Mouse (Mus musculus) liver (tissue): ENCODE results near the gene Gm49450.

Experiments
- DNase-seq: peaks from one replicate; pipeline ENCODE4 v3.0.0-alpha.2; 2020; ENCODE audit warnings: mixed read lengths

Gm49450 gene

GRCm38 (mm10) chr15:98887526-98887925, 65.8 kb downstream of the Gm49450 start:
- DNase-seq = no peak

DNA sequence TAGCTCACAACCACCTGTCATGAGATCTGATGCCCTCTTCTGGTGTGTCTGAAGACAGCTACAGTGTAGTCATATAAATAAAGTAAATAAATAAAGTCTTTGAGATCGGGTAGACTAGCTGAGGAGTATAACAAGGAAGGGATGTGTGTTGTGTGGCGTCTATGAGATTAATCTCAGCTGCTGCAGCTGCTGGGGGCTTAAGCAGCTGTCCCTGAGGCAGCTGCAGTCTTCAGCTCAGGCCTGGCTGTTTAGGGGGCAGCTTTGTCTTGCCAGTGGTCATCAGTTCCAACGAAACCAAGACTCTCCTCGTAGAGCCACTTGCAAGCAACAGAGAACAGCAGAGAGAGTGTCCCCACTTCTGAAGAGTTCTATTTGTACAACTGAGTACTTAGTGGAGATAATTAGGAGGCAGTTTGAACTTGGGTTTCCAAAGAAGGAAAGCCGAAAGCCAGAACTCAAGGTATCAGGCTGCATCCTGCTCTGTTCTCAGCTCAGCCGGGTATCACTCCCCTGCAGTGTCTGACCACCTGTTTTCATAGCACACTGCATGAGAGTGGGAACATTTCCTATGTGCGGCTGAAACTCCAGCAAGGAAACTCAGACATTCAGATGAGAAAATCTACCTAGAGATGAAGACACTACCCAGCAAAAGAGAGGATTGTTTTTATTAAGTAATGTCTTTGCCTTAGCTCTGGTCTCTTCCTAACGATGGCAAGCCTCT, 66.5 kb downstream of the Gm49450 start:
- DNase-seq = no peak

DNA sequence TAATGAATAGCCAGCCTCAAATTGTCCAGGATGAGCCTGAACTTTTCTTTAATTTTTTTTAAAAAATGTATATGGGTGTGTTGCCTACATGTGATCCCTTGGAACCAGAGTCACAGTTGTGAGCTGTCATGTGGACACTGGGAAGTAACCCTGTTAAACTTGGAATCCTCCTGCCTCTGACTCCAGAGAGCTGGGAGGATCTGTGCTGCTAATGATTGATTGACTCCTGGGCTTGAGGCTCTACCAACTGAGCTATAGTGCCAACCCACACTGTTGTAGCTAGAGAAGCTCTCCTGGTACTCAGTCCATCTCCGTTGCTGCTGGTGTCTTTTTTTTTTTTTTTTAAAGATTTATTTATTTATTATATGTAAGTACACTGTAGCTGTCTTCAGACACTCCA, 69.2 kb downstream of the Gm49450 start:
- DNase-seq = no peak

GRCm38 (mm10) chr15:98883661-98884060, 69.7 kb downstream of the Gm49450 start:
- no peak for DNase-seq
